Mouse (Mus musculus): ENCODE results near the gene Tbl1xr1.

DNA sequence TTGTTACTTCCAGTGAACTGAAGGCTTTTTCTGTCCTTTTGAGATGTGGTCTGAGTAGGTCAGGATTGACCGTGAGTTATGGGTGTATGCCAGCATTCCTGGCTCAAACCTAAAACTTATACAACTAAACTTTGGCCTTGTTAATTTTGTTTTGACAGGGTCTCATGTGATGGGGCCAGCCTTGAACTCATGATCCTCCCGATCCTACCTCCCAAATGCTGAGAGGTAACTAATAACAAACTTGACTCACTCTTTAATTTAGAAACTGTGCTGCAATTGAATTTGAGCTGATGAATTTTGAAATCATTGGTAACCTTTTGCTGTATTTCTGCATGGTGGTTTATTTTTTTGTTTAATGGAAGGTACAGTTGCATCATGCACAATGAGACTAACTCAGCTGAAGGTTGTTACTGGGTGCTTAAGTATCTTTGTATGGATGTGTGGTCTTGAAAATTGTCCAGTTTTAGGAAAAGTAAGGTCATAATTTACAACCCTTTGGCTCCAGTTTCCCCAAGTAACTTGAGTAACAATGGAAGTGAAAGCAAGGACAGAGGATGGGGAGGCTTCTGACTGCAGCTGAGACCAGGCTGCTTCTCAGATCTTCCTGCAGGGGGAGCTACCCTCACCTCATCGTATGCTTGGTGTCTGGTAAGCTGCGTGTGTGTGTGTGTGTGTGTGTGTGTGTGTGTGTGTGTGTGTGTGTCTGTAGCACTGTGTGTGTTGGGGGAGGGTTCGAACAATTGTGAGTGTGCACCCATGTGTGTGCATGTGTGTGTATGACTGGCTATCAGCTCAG lies 66.6 kb downstream of the Tbl1xr1 start:
- TF ChIP-seq CTCF (IDR thresholded peaks at IDR 0.05; ENCODE audit: borderline replicate concordance, insufficient read depth, low read length) (peak; percentile 70; the same call in 1 of the 2 replicates), POLR2A (IDR thresholded peaks at IDR 0.05; ENCODE audit: low read depth, low read length) (no peak)
